Mouse (Mus musculus) ES-E14 (cell line): ENCODE measurements at regions not wholly inside any gene's neighbourhood (a gene's known extent, or its start where the extent isn't known, plus 50 kb on each side); places are given as distances from the start of the nearest gene placed in this dataset.

Source experiments
- HCFC1 ChIP-seq: IDR thresholded peaks from 2 replicates; pipeline ENCODE4 v1.6.1; 2012; ENCODE audit warnings: low read length, inconsistent platforms, borderline replicate concordance; ENCODE audit not compliant: insufficient read depth
- MAFK ChIP-seq: IDR thresholded peaks from 2 replicates; pipeline ENCODE4 v1.6.1; 2014; ENCODE audit warnings: mild to moderate bottlenecking, low read depth, low read length, inconsistent platforms; ENCODE audit not compliant: insufficient read depth

DNA sequence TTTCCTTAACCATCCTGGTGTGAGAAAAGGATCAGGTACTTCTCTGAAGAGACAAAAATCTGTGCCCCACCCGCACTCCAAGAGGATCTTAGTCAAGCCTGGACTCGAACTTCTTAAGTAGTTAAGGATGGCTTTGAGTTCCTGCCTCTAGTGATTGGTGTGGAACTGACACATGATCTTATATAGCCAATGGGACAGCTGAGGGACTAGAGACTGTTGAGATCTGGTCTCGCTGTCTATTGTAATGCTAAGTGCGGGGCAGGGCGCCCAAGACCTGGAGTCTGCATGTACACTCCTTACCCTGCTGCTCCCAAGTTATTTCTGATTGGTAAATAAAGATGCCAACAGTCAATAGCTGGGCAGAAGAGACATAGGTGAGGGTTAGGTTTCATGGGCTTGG, 55.3 kb upstream of the Slc30a5 start:
- TF ChIP-seq MAFK: no peak
- no peak for TF ChIP-seq HCFC1
